16 mouse cellular contexts compared by ENCODE assay signal in the genomic region with DNA sequence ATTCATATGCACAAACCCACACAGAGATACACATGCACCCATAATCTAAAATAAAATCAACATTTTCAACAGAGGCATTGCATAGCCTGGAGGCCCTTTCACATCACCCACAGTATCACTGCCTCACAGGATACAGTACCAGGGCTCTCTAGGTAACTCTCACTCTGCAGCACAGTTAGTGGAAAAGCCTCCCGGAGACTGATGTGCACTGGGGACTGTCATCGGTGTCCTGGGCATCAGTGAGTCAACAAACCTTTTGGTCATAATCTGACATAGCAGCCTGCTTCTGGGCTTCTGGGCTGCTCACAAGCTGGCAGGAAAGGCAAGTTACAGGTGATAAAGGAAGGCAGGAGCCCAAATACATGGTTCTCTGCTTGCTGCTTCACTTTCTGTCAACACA.
"Had no signal": no experiment of that assay in that cellular context is flagged by ENCODE, and none has a peak within 500 bp of the region (broad histone marks: within the 10 kb centered on the region; RNA-seq: fewer than 3 reads in every experiment).

No protein-coding gene starts in this region.

- H3K4me1 ChIP-seq: stomach, embryonic 15.5 days had no signal

- H3K36me3 ChIP-seq: neural tube, embryonic 13.5 days; neural tube, embryonic 15.5 days; stomach, embryonic 15.5 days had no signal

- H3K27me3 ChIP-seq: neural tube, embryonic 13.5 days; neural tube, embryonic 15.5 days; stomach, embryonic 15.5 days had no signal

- DNase-seq: retina, postnatal 1 day; right cerebral cortex, adult 18-20 months; right cerebral cortex, postnatal 14 days; right cerebral cortex, postnatal 25 days; right cerebral cortex, postnatal 4 days; spleen, adult 18-20 months; thymus, adult 18-20 months; thymus, adult 2 months; thymus, postnatal 14 days; thymus, postnatal 25 days; thymus, postnatal 36 days; thymus, postnatal 4 days had no signal

- H3K9me3 ChIP-seq: neural tube, embryonic 15.5 days; stomach, embryonic 15.5 days had no signal

- H3K27ac ChIP-seq: neural tube, embryonic 13.5 days; neural tube, embryonic 15.5 days; stomach, embryonic 15.5 days; stomach, postnatal 0 days had no signal

- H3K4me3 ChIP-seq: neural tube, embryonic 13.5 days; neural tube, embryonic 15.5 days; stomach, embryonic 15.5 days had no signal
